Mouse (Mus musculus): ENCODE data around the gene Ccdc63. TPM values are rescaled to one million over a fixed set of nuclear protein-coding genes. Genes with fewer than 3 reads are reported as not detected.
A peak's percentile ranks its signal among the peaks of the same experiment; 100 is the strongest.
"Not testable (repeated sequence)": the region's sequence is repeated elsewhere in the genome, so short reads cannot be mapped to it uniquely, and the experiment has no call there.

The Ccdc63 gene
- polyA plus RNA-seq (2012; ENCODE audit: insufficient read depth, insufficient read length, missing spikeins) = not detected in 2 replicates

DNA sequence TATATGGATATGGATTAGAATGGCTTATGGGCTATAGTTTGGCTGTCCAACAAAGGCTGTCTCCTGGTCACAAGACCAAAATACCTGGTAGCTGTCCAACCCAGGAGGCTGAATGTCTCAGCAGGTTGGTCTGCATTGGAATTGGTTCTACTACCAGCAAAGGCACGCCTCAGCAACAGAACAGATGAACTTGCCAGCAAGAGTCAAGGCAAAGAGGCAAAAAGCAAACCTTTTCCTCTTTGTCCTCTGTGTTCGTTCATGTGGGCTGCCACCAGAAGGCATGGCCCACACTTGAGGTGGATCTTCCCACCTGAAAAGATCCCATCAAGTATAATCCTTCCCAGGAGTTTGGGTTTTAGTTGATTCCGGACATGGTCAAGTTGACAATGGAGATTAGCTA is at the start of gene Ccdc63:
Gene Ccdc63 (minus strand): TSS at position 101 of the 400 bp plus-strand sequence.
- Histone ChIP-seq H3K27ac (replicated peaks; ENCODE audit: low read depth, low read length) (no peak within 1 kb of the TSS), H3K4me1 (ENCODE audit: control insufficient read depth, insufficient read depth, insufficient read length, low read length) (peaks cover 3% of the 10 kb centered on the region; the same call in 1 of the 2 replicates), H3K4me3 (ENCODE audit: insufficient read depth, low read depth, low read length) (no peak within 1 kb of the TSS)

DNA sequence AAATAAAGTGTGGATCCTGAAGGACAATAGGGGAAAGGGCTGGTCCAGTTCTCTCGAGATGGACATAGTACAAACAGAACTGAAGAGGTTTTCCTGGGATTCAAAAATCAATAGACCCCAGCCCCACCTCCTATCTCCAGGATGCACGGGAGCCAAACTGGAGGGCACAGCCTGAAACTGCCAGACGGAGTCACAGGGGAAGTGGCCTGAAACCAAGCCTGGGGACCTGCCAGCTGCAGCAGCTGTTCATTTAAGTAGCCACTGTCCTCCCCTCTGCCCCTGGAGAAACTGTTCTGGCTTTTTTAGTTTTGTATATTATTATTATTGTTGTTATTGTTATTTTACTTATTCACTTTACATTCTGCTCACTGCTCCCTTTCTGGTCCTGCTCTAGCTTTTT is 48.5 kb upstream of the Ccdc63 start:
- H3K4me1 ChIP-seq (ENCODE audit: control insufficient read depth, insufficient read depth, insufficient read length, low read length) = no peaks in the 10 kb centered on the region
- no peak overlapping the region for H3K27ac ChIP-seq (replicated peaks; ENCODE audit: low read depth, low read length)
- H3K4me3 ChIP-seq (ENCODE audit: insufficient read depth, low read depth, low read length) = no peak overlapping the region

DNA sequence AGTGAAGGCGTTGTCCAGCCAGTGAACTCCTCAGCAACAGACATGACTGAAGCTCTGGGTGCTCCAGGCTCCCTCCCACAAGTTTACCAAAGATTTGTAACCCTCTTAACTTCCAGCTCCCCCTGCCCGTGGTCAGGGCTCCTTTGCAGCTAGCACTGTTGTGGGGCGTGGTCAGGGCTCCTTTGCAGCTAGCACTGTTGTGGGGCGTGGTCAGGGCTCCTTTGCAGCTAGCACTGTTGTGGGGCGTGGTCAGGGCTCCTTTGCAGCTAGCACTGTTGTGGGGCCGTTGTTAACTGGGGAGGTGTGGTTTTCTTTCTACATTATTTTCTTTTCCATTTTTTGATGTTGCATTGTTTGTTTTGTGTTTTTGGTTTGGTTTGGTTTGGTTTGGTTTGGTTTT is 44.2 kb upstream of the Ccdc63 start:
- H3K27ac ChIP-seq (replicated peaks; ENCODE audit: low read depth, low read length); H3K4me1 ChIP-seq (ENCODE audit: control insufficient read depth, insufficient read depth, insufficient read length, low read length); H3K4me3 ChIP-seq (ENCODE audit: insufficient read depth, low read depth, low read length): not testable (repeated sequence)

DNA sequence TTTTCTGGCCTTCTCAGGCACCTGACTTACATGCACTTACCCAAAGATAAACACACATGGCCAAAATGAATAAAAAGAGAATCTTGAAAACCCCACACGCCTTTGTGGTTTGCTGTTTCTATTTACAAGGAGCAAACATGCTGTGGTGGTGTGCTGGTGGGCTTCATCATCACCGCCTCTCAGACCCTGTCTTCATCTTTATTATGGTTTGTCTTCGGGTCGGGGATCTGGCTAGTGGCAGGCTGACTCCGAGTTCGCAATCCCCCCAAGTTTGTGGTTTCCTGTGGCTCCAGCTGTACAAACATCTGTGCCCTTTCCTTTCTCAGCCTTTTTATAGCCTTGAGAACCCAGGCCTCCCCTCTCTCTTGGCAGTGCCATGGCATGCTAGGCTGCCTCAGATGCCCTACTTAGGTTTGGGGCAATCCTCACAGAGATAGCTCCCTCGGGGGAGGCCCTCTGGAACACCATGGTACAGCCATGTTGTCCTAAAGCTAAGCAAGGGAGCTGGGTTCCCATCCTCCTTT is 43.7 kb upstream of the Ccdc63 start:
- Histone ChIP-seq H3K27ac (replicated peaks; ENCODE audit: low read depth, low read length) (no peak overlapping the region), H3K4me3 (ENCODE audit: insufficient read depth, low read depth, low read length) (no peak overlapping the region), H3K4me1 (ENCODE audit: control insufficient read depth, insufficient read depth, insufficient read length, low read length) (no peaks in the 10 kb centered on the region)

DNA sequence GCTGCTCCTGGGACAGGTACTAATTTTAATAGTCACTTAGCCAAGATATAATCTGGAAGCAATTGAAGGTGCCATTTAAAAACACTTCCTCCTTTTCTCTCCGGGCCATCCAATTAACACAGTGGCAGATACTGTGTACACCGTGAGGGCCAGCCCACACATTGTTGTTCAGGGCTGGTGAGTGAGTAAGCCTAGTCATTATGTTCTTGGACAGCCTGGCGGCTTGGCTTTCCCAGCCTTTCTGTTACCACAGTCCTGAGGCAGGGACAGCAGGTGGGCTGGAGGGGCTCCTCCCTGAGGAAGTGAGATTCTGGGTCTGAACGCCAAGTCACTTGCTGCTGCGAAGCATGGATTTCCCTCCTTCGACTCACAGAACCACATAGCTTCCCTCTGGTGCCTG is 39.0 kb upstream of the Ccdc63 start:
- no peak overlapping the region for H3K27ac ChIP-seq (replicated peaks; ENCODE audit: low read depth, low read length)
- H3K4me3 ChIP-seq (ENCODE audit: insufficient read depth, low read depth, low read length) = no peak overlapping the region
- H3K4me1 ChIP-seq (ENCODE audit: control insufficient read depth, insufficient read depth, insufficient read length, low read length) = no peaks in the 10 kb centered on the region

DNA sequence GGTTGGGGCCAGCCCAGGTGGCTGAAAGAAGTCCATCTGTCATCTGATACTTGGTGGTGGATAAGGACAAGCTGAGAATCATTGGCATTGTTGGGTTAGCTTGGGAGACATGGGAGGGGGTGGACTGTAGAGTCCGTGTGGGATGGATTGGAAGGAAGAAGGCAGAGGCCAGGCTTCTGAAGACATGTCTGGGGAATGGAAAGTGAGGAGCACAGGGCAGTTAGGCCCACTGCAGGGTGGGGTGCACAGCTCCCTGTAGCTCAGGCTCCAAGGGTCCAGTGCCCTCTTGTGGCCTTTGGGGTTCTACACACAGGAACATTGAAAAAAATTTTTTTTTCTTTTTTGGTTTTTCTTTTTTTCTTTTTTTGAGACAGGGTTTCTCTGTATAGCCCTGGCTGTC is 35.8 kb upstream of the Ccdc63 start:
- Histone ChIP-seq H3K4me1 (ENCODE audit: control insufficient read depth, insufficient read depth, insufficient read length, low read length) (no peaks in the 10 kb centered on the region), H3K4me3 (ENCODE audit: insufficient read depth, low read depth, low read length) (no peak overlapping the region), H3K27ac (replicated peaks; ENCODE audit: low read depth, low read length) (no peak overlapping the region)

DNA sequence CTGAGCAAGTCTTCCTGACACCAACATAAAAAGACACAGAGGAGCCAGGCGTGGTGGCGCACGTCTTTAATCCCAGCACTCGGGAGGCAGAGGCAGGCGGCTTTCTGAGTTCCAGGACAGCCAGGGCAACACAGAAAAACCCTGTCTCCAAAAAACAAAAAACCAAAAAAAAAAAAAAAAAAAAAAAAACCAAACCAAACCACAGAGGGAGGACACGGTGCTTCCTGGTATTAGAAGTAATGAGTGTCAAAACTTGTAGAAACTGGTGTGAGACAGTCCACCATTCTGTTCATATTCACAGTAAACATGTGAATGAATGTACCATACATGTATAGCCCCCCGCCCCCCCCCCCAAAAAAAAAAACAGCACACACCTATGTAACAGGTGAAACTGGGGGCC is 35.3 kb upstream of the Ccdc63 start:
- no peak overlapping the region for H3K27ac ChIP-seq (replicated peaks; ENCODE audit: low read depth, low read length)
- no peak overlapping the region for H3K4me3 ChIP-seq (ENCODE audit: insufficient read depth, low read depth, low read length)
- H3K4me1 ChIP-seq (ENCODE audit: control insufficient read depth, insufficient read depth, insufficient read length, low read length) = no peaks in the 10 kb centered on the region

DNA sequence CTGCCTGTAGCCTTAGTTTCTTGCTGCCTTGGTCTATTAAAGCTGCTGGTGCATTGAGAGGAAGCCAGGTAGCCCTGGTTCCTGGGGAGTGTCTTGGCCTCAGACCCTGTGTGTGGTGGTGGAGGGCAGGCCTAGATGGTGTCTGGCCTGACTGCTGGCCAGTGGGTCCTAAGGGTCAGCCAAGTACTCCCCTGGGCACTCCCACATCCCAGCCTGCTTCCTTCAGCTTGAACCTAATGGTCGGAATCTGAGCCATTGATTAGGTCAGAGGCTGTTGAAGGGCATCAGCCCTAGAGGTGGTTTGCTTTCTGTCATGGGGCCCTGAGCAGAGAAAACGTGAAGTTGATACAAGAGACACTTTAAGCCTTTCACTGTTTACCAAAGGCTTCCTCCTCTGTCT is 34.8 kb upstream of the Ccdc63 start:
- H3K4me3 ChIP-seq (ENCODE audit: insufficient read depth, low read depth, low read length) = no peak overlapping the region
- H3K27ac ChIP-seq (replicated peaks; ENCODE audit: low read depth, low read length) = no peak overlapping the region
- H3K4me1 ChIP-seq (ENCODE audit: control insufficient read depth, insufficient read depth, insufficient read length, low read length) = no peaks in the 10 kb centered on the region

DNA sequence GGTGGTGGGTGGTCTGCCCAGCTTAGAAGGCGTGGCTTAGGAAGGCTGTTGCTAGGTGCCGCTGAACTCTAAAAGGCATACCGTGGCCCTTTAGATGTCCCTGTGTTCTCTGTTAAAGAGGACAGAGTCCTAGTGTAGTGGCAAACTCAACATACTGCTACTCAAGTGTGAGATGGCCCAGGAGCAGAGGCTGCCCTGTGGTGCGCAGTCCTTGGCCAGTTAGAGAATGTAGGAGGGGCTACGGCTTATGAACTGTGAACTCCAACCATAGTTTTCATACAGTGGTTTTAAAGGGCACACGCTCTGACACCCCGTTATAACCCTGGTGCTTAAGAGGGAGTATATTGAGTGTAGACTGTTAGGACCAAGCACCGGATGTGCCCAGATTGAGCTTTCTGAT is 30.4 kb upstream of the Ccdc63 start:
- Histone ChIP-seq H3K4me3 (ENCODE audit: insufficient read depth, low read depth, low read length) (no peak overlapping the region), H3K27ac (replicated peaks; ENCODE audit: low read depth, low read length) (no peak overlapping the region), H3K4me1 (ENCODE audit: control insufficient read depth, insufficient read depth, insufficient read length, low read length) (peaks cover 4% of the 10 kb centered on the region; the same call in 1 of the 2 replicates)

DNA sequence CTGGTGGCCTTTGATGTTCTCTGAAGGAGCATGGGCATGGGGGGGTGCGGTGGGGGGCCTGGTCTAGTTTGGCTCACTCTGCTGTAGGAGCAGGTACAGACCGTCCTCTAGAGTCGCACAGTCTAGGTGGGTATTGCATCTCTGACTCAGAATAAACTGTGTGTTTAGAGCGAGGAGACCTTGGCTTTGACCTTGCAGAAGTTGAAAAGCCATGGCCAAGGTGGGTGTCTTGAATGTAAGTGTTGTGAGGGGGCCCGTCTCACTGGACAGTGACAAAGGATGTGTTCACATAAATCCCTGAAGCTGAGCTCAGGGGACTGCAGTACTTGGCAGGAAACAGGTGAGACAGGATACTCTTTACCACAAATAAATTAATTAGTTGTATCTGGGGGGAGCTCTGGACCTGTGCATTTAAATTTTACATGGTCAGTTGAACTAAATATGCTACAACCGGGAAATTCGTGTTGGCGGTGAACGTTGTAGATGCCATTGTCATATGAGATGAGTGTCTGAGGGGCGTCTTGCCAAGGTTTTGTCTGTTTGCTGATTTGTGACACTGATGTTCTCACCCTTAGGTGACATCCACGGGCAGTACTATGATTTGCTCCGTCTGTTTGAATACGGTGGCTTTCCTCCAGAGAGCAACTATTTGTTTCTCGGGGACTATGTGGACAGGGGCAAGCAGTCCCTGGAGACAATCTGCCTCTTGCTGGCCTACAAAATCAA is 27.9 kb upstream of the Ccdc63 start:
- Histone ChIP-seq H3K27ac (replicated peaks; ENCODE audit: low read depth, low read length) (no peak overlapping the region), H3K4me3 (ENCODE audit: insufficient read depth, low read depth, low read length) (no peak overlapping the region), H3K4me1 (ENCODE audit: control insufficient read depth, insufficient read depth, insufficient read length, low read length) (peaks cover 20% of the 10 kb centered on the region)

DNA sequence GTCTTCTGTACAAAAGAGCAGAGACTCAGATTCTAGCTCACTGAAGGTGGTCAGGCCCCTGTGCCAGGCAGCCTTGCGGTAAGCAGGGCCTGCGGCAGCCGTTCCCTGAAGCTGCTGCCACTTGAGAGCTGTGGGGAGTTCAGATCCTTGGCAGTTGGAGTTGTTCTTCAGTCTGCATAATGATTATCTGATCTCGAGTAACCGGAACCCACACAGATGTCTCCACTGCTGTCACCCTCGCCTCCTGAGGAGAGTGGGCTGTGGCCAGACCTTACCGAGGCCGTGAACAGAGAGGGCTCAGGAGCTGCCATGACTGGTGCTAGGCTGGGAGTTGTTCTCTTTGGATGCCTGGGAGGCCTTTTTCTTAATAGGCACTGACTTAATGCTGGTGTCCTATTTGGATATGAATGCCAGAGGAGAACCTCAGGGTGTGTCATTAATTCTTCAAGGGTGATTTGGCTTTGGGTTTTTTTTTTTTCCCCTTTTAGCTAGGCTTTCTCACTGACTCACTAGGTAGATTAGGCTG is 26.1 kb upstream of the Ccdc63 start:
- Histone ChIP-seq H3K27ac (replicated peaks; ENCODE audit: low read depth, low read length) (no peak overlapping the region), H3K4me3 (ENCODE audit: insufficient read depth, low read depth, low read length) (no peak overlapping the region), H3K4me1 (ENCODE audit: control insufficient read depth, insufficient read depth, insufficient read length, low read length) (peaks cover 26% of the 10 kb centered on the region)

DNA sequence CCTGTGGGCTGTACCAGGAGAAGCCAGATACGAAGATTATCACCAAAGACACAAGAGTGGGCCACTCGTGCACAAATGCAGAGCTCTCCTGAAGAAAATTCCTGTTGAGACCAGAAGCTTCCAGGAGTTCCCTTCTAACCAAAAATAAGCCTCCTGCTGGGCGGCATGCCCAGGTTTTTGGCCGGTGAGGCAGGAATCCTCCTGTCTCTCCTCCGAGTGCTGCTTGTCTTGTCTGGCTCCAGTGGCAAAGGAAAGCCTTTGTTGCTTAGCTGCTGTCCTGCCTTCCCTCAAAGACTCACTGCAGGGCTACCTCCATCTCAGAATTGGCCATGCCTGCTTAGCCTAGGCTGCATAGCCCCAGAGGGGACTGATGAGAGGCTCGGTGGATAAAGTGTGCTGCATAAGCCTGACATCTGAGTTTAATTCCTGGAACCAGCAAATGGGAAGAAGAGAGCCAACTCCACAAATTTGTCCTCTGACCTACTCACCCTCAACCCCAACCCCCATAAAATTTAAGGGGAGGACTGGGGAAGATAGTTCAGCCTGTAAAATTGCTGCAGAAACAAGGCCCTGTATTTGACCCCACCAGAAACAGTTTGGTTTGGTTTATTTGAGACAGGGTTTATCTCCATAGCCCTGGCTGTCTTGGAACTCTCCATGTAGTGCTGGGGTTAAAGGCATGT is 24.8 kb upstream of the Ccdc63 start:
- peaks cover 29% of the 10 kb centered on the region for H3K4me1 ChIP-seq (ENCODE audit: control insufficient read depth, insufficient read depth, insufficient read length, low read length)
- no peak overlapping the region for H3K27ac ChIP-seq (replicated peaks; ENCODE audit: low read depth, low read length)
- H3K4me3 ChIP-seq (ENCODE audit: insufficient read depth, low read depth, low read length) = no peak overlapping the region

DNA sequence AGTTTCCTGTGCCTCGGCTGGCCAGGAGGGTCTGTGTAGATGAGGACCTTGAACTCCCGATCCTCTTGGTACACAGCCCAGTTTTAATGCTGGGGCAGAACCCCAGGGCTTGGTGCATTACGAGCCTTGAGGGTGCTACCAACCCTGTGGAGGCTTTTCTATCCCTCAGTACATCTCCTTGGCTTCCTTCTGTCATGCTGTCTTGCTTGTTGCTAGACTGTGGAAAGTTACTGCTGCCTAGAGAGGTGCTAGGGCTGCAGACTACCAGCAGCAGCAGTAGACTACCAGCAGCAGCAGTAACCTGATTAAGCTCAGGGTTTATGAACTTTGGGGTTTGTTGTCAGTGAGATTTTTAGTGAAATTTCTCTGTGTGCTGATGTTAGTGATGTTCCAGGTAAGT is 23.4 kb upstream of the Ccdc63 start:
- Histone ChIP-seq H3K4me3 (ENCODE audit: insufficient read depth, low read depth, low read length) (no peak overlapping the region), H3K4me1 (ENCODE audit: control insufficient read depth, insufficient read depth, insufficient read length, low read length) (peaks cover 36% of the 10 kb centered on the region), H3K27ac (replicated peaks; ENCODE audit: low read depth, low read length) (no peak overlapping the region)

DNA sequence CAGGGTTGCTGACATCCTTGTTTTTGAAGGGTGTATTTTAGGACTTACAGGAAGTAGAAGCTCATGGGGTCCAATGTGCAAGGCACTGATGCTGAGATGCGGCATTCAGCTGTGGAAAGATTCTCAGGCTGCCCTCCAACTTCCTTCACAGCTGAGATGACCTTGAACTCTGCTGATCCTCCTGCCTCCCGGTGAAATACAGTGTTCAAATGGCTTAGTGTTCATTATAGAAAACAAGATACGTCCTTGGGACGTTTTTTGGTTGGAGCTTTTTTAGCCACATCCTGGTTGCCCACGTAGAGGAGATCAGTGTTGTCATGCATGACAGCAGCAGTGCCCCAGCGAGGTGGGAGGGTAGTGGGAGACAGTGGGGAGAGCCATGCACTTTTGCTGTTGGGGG is 22.6 kb upstream of the Ccdc63 start:
- Histone ChIP-seq H3K27ac (replicated peaks; ENCODE audit: low read depth, low read length) (no peak overlapping the region), H3K4me3 (ENCODE audit: insufficient read depth, low read depth, low read length) (no peak overlapping the region), H3K4me1 (ENCODE audit: control insufficient read depth, insufficient read depth, insufficient read length, low read length) (peaks cover 36% of the 10 kb centered on the region)

DNA sequence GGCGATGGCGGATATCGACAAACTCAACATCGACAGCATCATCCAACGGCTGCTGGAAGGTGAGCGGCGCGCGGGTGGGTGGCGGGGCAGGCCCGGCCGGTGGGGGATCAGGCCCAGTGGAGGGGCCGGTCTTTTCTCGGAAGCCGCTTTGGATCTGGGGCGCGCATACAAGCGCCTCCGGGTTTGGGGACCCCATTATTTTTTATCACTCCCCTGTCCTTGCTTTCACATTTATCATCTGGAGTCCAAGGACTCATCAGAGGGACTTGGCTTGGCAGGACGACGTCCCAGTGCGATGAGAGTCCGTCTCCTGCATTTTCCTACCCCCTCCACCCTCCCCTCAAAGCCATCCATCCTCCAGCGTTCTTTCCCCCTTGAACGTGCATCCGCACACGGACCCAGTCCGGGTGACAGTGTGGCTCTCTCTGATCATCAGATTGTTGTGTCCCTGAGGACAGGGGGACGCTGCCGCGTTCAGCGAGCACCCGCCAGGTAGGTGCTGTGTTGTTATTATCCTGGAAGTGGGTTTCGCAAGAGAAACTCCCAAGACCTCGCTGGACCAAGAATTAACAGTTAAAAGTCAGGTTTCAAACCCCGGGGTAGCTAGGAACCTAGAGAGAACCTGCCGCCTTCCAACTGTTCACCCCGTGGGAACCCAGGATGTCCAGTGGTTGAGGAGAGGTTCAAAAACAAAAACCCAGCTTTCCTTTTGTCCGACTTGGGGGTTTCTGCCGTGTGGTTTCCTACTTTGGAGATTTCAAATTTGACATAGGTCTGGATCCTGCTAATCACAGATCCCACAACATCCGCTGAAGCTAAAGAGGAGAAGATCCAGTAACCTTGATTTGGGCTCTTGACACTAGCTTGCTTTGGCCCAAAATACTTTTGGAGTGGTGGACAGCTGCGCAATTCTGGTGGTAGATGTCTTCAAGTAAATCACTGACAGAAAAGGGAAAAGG is 18.2 kb upstream of the Ccdc63 start:
- Histone ChIP-seq H3K4me1 (ENCODE audit: control insufficient read depth, insufficient read depth, insufficient read length, low read length) (peaks cover 22% of the 10 kb centered on the region), H3K4me3 (ENCODE audit: insufficient read depth, low read depth, low read length) (peak overlapping the region; percentile 79), H3K27ac (replicated peaks; ENCODE audit: low read depth, low read length) (peak overlapping the region; percentile 18)

Data from brown adipose tissue, adult 24 weeks (tissue).